Mouse (Mus musculus): Measurements from ENCODE around the gene Nav2. TPM values are rescaled to one million over a fixed set of nuclear protein-coding genes. Genes with fewer than 3 reads are reported as not detected.

Nav2 gene
- polyA plus RNA-seq, 1 experiment from 2014 or later = 22.5 TPM

GRCm38 (mm10) chr7:49421261-49421660 is 512.7 kb downstream of the Nav2 start:
- H3K4me1 ChIP-seq (ENCODE audit: control insufficient read depth, insufficient read depth, low read length) = no peaks in the 10 kb centered on the region
- ATAC-seq (ENCODE audit: low FRiP score, low TSS enrichment) (no peak), DNase-seq (no peak)
- no peaks in the 10 kb centered on the region for H3K27me3 ChIP-seq (ENCODE audit: control insufficient read depth, insufficient read depth, low read length)
- H3K9ac ChIP-seq (replicated peaks; ENCODE audit: low read length) = no peak overlapping the region
- H3K4me2 ChIP-seq (ENCODE audit: low read length) = no peak overlapping the region
- no peaks in the 10 kb centered on the region for H3K9me3 ChIP-seq (ENCODE audit: control insufficient read depth, low read length)
- H3K27ac ChIP-seq (replicated peaks; ENCODE audit: low read depth, low read length) = no peak overlapping the region
- no peaks in the 10 kb centered on the region for H3K36me3 ChIP-seq (ENCODE audit: control insufficient read depth, insufficient read depth, low read length)
- 69% methylated on average over 4 of the region's 4 CpGs for whole genome bisulfite sequencing
- no peak overlapping the region for H3K4me3 ChIP-seq (replicated peaks; ENCODE audit: low read depth, low read length)

- no peaks in the 10 kb centered on the region for H3K9me3 ChIP-seq (ENCODE audit: control insufficient read depth, low read length)
- H3K4me1 ChIP-seq (ENCODE audit: control insufficient read depth, insufficient read depth, low read length) = no peaks in the 10 kb centered on the region
- no peaks in the 10 kb centered on the region for H3K27me3 ChIP-seq (ENCODE audit: control insufficient read depth, insufficient read depth, low read length)
- H3K27ac ChIP-seq (replicated peaks; ENCODE audit: low read depth, low read length) = no peak overlapping the region
- no peak overlapping the region for H3K4me2 ChIP-seq (ENCODE audit: low read length)
- no peak overlapping the region for H3K4me3 ChIP-seq (replicated peaks; ENCODE audit: low read depth, low read length)
- ATAC-seq (ENCODE audit: low FRiP score, low TSS enrichment) (no peak), DNase-seq (no peak)
- H3K36me3 ChIP-seq (ENCODE audit: control insufficient read depth, insufficient read depth, low read length) = no peaks in the 10 kb centered on the region
- H3K9ac ChIP-seq (replicated peaks; ENCODE audit: low read length) = no peak overlapping the region
- 87% methylated on average over 6 of the region's 6 CpGs for WGBS
Observed at GRCm38 (mm10) chr7:49423943-49424342, 515.4 kb downstream of the Nav2 start.

- Histone ChIP-seq H3K36me3 (ENCODE audit: control insufficient read depth, insufficient read depth, low read length) (no peaks in the 10 kb centered on the region), H3K4me1 (ENCODE audit: control insufficient read depth, insufficient read depth, low read length) (no peaks in the 10 kb centered on the region), H3K9ac (replicated peaks; ENCODE audit: low read length) (no peak overlapping the region), H3K4me3 (replicated peaks; ENCODE audit: low read depth, low read length) (no peak overlapping the region), H3K4me2 (ENCODE audit: low read length) (no peak overlapping the region), H3K27me3 (ENCODE audit: control insufficient read depth, insufficient read depth, low read length) (no peaks in the 10 kb centered on the region), H3K9me3 (ENCODE audit: control insufficient read depth, low read length) (no peaks in the 10 kb centered on the region), H3K27ac (replicated peaks; ENCODE audit: low read depth, low read length) (no peak overlapping the region; the same call in 1 of the 2 replicates)
- peak; percentile 85 for DNase-seq
- 54% methylated on average over 4 of the region's 4 CpGs for WGBS
- ATAC-seq (ENCODE audit: low FRiP score, low TSS enrichment) = no peak
Observed at GRCm38 (mm10) chr7:49426060-49426459, 517.5 kb downstream of the Nav2 start.

- H3K4me2 ChIP-seq (ENCODE audit: low read length) = no peak overlapping the region
- H3K4me1 ChIP-seq (ENCODE audit: control insufficient read depth, insufficient read depth, low read length) = no peaks in the 10 kb centered on the region
- H3K36me3 ChIP-seq (ENCODE audit: control insufficient read depth, insufficient read depth, low read length) = no peaks in the 10 kb centered on the region
- H3K4me3 ChIP-seq (replicated peaks; ENCODE audit: low read depth, low read length) = no peak overlapping the region
- no peak overlapping the region for H3K9ac ChIP-seq (replicated peaks; ENCODE audit: low read length)
- no peaks in the 10 kb centered on the region for H3K27me3 ChIP-seq (ENCODE audit: control insufficient read depth, insufficient read depth, low read length)
- H3K9me3 ChIP-seq (ENCODE audit: control insufficient read depth, low read length) = no peaks in the 10 kb centered on the region
- no peak overlapping the region for H3K27ac ChIP-seq (replicated peaks; ENCODE audit: low read depth, low read length)
- DNase-seq (peak; percentile 39), ATAC-seq (ENCODE audit: low FRiP score, low TSS enrichment) (no peak)
- 60% methylated on average over 6 of the region's 6 CpGs for WGBS
Observed at GRCm38 (mm10) chr7:49427843-49428242, 519.3 kb downstream of the Nav2 start.

GRCm38 (mm10) chr7:49428947-49429346 is 520.4 kb downstream of the Nav2 start:
- peak; percentile 75 for ATAC-seq (ENCODE audit: low FRiP score, low TSS enrichment)
- Histone ChIP-seq H3K27ac (replicated peaks; ENCODE audit: low read depth, low read length) (no peak overlapping the region), H3K4me1 (ENCODE audit: control insufficient read depth, insufficient read depth, low read length) (no peaks in the 10 kb centered on the region), H3K9me3 (ENCODE audit: control insufficient read depth, low read length) (no peaks in the 10 kb centered on the region), H3K36me3 (ENCODE audit: control insufficient read depth, insufficient read depth, low read length) (no peaks in the 10 kb centered on the region), H3K9ac (replicated peaks; ENCODE audit: low read length) (no peak overlapping the region), H3K27me3 (ENCODE audit: control insufficient read depth, insufficient read depth, low read length) (no peaks in the 10 kb centered on the region), H3K4me3 (replicated peaks; ENCODE audit: low read depth, low read length) (no peak overlapping the region), H3K4me2 (ENCODE audit: low read length) (no peak overlapping the region)
- peak; percentile 50 for DNase-seq
- WGBS = 70% methylated on average over 5 of the region's 5 CpGs

- DNase-seq = no peak
- no peak for ATAC-seq (ENCODE audit: low FRiP score, low TSS enrichment)
- H3K9ac ChIP-seq (replicated peaks; ENCODE audit: low read length) = no peak overlapping the region
- H3K4me3 ChIP-seq (replicated peaks; ENCODE audit: low read depth, low read length) = no peak overlapping the region
- no peaks in the 10 kb centered on the region for H3K36me3 ChIP-seq (ENCODE audit: control insufficient read depth, insufficient read depth, low read length)
- H3K4me2 ChIP-seq (ENCODE audit: low read length) = no peak overlapping the region
- WGBS = 93% methylated on average over 7 of the region's 7 CpGs
- no peak overlapping the region for H3K27ac ChIP-seq (replicated peaks; ENCODE audit: low read depth, low read length)
- no peaks in the 10 kb centered on the region for H3K9me3 ChIP-seq (ENCODE audit: control insufficient read depth, low read length)
- no peaks in the 10 kb centered on the region for H3K27me3 ChIP-seq (ENCODE audit: control insufficient read depth, insufficient read depth, low read length)
- no peaks in the 10 kb centered on the region for H3K4me1 ChIP-seq (ENCODE audit: control insufficient read depth, insufficient read depth, low read length)
Observed at GRCm38 (mm10) chr7:49430808-49431207, 522.3 kb downstream of the Nav2 start.

- no peak overlapping the region for H3K9ac ChIP-seq (replicated peaks; ENCODE audit: low read length)
- ATAC-seq (ENCODE audit: low FRiP score, low TSS enrichment) (no peak), DNase-seq (no peak)
- no peaks in the 10 kb centered on the region for H3K27me3 ChIP-seq (ENCODE audit: control insufficient read depth, insufficient read depth, low read length)
- no peaks in the 10 kb centered on the region for H3K4me1 ChIP-seq (ENCODE audit: control insufficient read depth, insufficient read depth, low read length)
- no peaks in the 10 kb centered on the region for H3K36me3 ChIP-seq (ENCODE audit: control insufficient read depth, insufficient read depth, low read length)
- H3K4me3 ChIP-seq (replicated peaks; ENCODE audit: low read depth, low read length) = no peak overlapping the region
- no peak overlapping the region for H3K27ac ChIP-seq (replicated peaks; ENCODE audit: low read depth, low read length)
- H3K9me3 ChIP-seq (ENCODE audit: control insufficient read depth, low read length) = no peaks in the 10 kb centered on the region
- H3K4me2 ChIP-seq (ENCODE audit: low read length) = no peak overlapping the region
Observed at GRCm38 (mm10) chr7:49433945-49434344, 525.4 kb downstream of the Nav2 start.

GRCm38 (mm10) chr7:49436492-49436891 is 528.0 kb downstream of the Nav2 start:
- Histone ChIP-seq H3K27ac (replicated peaks; ENCODE audit: low read depth, low read length) (no peak overlapping the region), H3K4me2 (ENCODE audit: low read length) (no peak overlapping the region), H3K4me3 (replicated peaks; ENCODE audit: low read depth, low read length) (no peak overlapping the region), H3K9me3 (ENCODE audit: control insufficient read depth, low read length) (no peaks in the 10 kb centered on the region), H3K4me1 (ENCODE audit: control insufficient read depth, insufficient read depth, low read length) (no peaks in the 10 kb centered on the region; the same call in 1 of the 2 replicates), H3K36me3 (ENCODE audit: control insufficient read depth, insufficient read depth, low read length) (no peaks in the 10 kb centered on the region), H3K9ac (replicated peaks; ENCODE audit: low read length) (no peak overlapping the region), H3K27me3 (ENCODE audit: control insufficient read depth, insufficient read depth, low read length) (no peaks in the 10 kb centered on the region)
- WGBS = 80% methylated on average over 7 of the region's 7 CpGs
- ATAC-seq (ENCODE audit: low FRiP score, low TSS enrichment) (no peak), DNase-seq (no peak)

GRCm38 (mm10) chr7:49437901-49438300 is 529.4 kb downstream of the Nav2 start:
- Histone ChIP-seq H3K9ac (replicated peaks; ENCODE audit: low read length) (no peak overlapping the region), H3K36me3 (ENCODE audit: control insufficient read depth, insufficient read depth, low read length) (no peaks in the 10 kb centered on the region), H3K4me3 (replicated peaks; ENCODE audit: low read depth, low read length) (no peak overlapping the region), H3K9me3 (ENCODE audit: control insufficient read depth, low read length) (no peaks in the 10 kb centered on the region), H3K4me2 (ENCODE audit: low read length) (no peak overlapping the region), H3K27ac (replicated peaks; ENCODE audit: low read depth, low read length) (no peak overlapping the region), H3K4me1 (ENCODE audit: control insufficient read depth, insufficient read depth, low read length) (no peaks in the 10 kb centered on the region; the same call in 1 of the 2 replicates), H3K27me3 (ENCODE audit: control insufficient read depth, insufficient read depth, low read length) (no peaks in the 10 kb centered on the region)
- 35% methylated on average over 11 of the region's 11 CpGs for WGBS
- no peak for ATAC-seq (ENCODE audit: low FRiP score, low TSS enrichment)
- DNase-seq = peak; percentile 67
